Mouse (Mus musculus): ENCODE results near the gene Zfp704. TPM values are rescaled to one million over a fixed set of nuclear protein-coding genes. Genes with fewer than 3 reads are reported as not detected.

The Zfp704 gene
- polyA plus RNA-seq, 1 experiment, result 4.0 TPM

DNA sequence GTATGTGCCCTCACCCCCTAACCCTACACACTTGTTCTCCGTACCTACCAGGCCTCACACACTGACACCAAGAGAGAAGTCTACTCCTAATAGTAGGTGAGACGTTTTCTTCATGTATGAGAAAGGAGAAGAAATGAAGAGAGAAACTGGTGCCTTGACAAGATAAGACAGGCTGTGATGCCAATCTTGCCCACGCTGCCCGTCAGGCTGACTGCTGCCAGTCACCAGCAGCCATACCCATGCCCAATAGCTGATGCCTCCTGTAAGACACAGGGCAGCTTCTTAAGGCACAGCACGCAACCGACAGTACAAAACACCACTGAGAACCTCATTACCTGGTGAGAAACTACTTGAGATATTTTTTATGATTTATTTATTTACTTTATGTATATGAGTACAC is 55.0 kb downstream of the Zfp704 start:
- no peak overlapping the region for H3K4me3 ChIP-seq (ENCODE audit: insufficient read depth, low read depth, low read length)
- H3K27ac ChIP-seq (replicated peaks; ENCODE audit: low read depth, low read length), result no peak overlapping the region

DNA sequence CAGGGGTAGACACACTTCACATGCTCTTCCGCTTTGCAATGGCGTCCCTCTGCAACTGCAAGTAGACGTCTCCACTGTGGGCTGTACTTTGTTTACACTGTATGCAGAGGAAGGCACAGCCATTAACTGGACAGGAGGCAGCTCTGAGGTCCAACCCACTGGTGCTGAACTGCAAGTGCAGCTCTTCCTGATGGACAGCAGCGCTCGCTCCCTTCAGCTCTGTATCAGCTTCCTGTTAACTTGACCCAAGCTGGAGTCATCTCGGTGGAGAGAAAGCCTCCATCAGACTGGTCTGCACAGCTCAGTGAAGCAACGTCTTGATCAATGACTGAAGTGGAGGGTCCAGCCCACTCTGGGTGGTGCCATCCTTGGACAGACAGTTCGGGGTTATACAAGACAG is 57.6 kb downstream of the Zfp704 start:
- H3K27ac ChIP-seq (replicated peaks; ENCODE audit: low read depth, low read length), result no peak overlapping the region
- no peak overlapping the region for H3K4me3 ChIP-seq (ENCODE audit: insufficient read depth, low read depth, low read length)
- peaks cover 16% of the 10 kb centered on the region for H3K4me1 ChIP-seq (ENCODE audit: control insufficient read depth, insufficient read depth, insufficient read length, low read length)

More for the DNA sequence above, 55.0 kb downstream of the Zfp704 start:
- peaks cover 9% of the 10 kb centered on the region for H3K4me1 ChIP-seq (ENCODE audit: control insufficient read depth, insufficient read depth, insufficient read length, low read length)

DNA sequence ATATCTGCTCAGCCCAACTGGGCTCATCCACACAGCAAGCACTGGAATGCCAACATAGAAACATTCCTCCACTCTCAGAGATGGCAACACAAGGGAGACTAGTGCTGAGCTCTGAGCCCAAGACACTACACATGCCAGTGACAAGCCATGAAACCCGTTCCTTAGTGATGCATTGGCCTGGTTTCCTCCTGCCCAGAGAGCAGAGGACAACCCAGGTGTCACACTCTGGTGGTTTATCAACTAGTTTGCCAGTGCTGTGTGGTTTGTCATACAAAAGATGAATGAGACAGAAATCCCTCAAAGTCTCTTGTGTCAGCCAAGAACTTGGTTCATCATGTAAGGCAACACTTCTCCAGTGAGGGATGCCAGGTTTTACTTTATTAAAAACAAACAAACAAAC is 59.0 kb downstream of the Zfp704 start:
- peaks cover 21% of the 10 kb centered on the region for H3K4me1 ChIP-seq (ENCODE audit: control insufficient read depth, insufficient read depth, insufficient read length, low read length)
- H3K27ac ChIP-seq (replicated peaks; ENCODE audit: low read depth, low read length), result no peak overlapping the region
- H3K4me3 ChIP-seq (ENCODE audit: insufficient read depth, low read depth, low read length), result no peak overlapping the region

DNA sequence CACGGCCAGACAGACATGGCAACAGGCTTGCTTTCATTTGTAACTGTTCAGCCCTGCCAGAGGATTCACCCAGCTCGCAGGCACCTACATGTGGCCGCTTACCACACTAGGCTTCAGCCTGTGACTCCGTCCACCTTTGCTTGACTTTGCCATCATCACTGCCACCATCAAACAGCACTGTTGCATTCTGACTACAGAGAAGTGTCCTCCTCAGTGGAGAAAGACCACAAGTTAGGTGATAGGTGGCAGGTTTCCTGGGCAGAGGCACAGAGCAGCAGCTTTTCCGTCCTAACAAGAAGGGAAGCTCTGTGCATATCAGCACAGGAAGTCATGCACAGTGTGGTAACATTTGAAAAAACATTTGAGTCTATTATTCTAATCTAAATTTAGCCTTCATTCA is 60.1 kb downstream of the Zfp704 start:
- no peak overlapping the region for H3K4me3 ChIP-seq (ENCODE audit: insufficient read depth, low read depth, low read length)
- H3K4me1 ChIP-seq (ENCODE audit: control insufficient read depth, insufficient read depth, insufficient read length, low read length), result peaks cover 21% of the 10 kb centered on the region
- no peak overlapping the region for H3K27ac ChIP-seq (replicated peaks; ENCODE audit: low read depth, low read length)

DNA sequence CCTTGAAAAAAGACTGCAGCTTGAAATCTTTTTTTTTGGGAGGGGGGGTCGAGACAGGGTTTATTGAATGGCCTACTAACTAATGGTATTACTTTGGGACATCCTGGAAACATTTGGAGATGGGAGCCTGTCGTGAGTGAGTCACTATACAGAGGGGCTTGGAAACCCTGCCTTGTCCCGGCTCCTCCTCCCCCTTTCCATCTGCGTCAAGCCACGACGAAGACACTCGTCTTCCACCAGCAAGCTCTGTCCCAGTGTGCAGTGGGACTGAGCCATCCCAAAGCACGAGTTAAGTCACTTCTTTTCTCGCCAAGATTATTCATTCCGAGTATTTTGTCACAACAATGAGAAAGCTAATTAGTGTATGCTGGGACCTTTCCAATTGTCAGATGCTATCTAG is 61.7 kb downstream of the Zfp704 start:
- H3K4me3 ChIP-seq (ENCODE audit: insufficient read depth, low read depth, low read length), result no peak overlapping the region
- H3K27ac ChIP-seq (replicated peaks; ENCODE audit: low read depth, low read length), result no peak overlapping the region
- H3K4me1 ChIP-seq (ENCODE audit: control insufficient read depth, insufficient read depth, insufficient read length, low read length), result peaks cover 21% of the 10 kb centered on the region

DNA sequence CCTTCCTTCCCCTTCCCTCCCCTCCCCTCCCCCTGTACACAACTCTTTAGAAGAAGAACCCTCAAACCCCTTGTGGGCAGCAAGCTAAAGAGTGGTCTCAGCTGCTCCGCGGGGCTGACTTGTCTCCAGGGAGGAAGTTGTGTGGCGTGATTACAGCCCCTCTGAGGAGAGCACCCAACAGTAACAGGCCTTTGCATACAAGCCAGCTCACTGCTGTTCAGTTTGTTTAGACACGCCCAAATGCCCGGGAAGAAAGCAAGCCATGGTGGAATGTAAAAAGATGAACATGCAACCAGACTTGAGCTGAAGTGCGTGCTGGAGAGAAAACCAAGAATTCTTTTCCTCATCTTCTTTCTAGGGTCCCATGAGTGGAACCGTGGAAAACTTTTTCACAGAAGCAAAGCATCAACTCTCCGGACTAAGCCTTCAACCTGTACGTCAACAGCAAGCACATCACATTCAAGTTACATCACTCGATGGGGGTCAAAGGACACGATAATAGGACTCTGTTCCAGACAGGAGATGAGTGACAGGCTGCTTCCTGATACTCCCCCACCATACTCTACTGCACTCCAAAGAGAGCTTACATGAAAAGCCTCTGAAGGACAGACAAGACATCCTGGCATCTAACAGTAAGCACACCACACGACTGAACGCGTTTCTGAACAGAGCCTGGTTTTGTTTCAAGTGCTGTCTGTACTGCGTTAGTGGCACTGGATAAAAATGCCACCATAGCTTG is 62.8 kb downstream of the Zfp704 start:
- H3K4me3 ChIP-seq (ENCODE audit: insufficient read depth, low read depth, low read length), result no peak overlapping the region
- H3K4me1 ChIP-seq (ENCODE audit: control insufficient read depth, insufficient read depth, insufficient read length, low read length), result peaks cover 21% of the 10 kb centered on the region
- H3K27ac ChIP-seq (replicated peaks; ENCODE audit: low read depth, low read length), result no peak overlapping the region

DNA sequence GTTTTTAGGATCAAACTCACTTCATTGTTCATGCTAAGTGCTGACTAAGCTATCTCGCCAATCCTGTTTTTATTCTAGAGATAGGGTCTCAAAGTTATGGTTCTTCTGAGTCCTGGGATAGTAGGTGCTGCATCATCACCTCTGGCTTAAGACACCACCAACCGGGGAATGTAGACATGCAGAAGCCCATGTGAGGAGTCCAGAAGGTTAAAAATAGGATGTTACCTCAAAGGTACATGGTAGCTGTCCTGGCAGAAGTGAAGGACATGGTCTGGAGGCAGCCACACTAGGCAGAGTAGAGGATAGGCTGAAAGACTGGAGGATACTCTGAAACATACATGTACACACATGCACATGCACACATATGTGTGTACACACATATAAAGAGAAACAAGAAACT is 65.5 kb downstream of the Zfp704 start:
- Histone ChIP-seq H3K27ac (replicated peaks; ENCODE audit: low read depth, low read length) (no peak overlapping the region), H3K4me3 (ENCODE audit: insufficient read depth, low read depth, low read length) (no peak overlapping the region), H3K4me1 (ENCODE audit: control insufficient read depth, insufficient read depth, insufficient read length, low read length) (peaks cover 11% of the 10 kb centered on the region)

DNA sequence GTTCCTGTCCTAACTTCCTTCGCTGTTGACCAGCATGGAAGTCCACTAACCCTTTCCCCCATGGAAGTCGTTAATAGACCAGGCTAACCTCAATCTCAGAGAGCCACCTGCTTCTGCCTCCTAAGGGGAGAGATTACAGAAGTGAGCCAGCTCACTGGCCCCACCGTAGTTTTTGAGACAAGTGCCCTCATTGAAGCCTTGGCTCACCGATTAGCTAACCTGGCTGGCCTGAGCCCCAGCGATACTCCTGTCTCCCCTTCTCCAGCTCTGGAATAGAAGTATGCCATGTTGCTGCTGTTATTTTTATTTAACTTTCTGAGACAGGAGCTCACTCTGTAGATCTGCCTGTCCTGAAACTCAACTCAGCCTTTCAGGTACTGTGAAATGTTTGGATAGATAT is 66.0 kb downstream of the Zfp704 start:
- Histone ChIP-seq H3K4me3 (ENCODE audit: insufficient read depth, low read depth, low read length) (no peak overlapping the region), H3K4me1 (ENCODE audit: control insufficient read depth, insufficient read depth, insufficient read length, low read length) (peaks cover 11% of the 10 kb centered on the region), H3K27ac (replicated peaks; ENCODE audit: low read depth, low read length) (no peak overlapping the region)

DNA sequence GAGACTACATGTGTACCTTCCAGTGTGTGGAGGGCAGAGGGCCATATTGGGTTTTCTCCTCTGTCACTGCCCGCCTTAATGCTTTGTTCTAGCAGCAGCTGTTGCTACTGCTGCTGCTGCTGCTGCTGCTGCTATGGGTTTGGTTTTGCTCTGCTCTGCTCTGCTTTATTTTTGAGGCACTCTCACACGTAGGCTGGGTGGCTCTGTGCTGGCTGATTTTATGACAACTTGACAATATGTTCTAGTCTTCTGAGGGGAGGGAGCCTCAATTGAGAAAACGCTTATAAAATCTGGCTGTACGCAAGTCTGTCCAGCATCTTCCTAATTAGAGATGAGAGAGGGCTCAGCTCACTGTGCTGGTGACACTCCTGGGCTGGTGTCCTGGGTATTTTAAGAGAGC is 66.4 kb downstream of the Zfp704 start:
- H3K27ac ChIP-seq (replicated peaks; ENCODE audit: low read depth, low read length), result no peak overlapping the region
- peaks cover 11% of the 10 kb centered on the region for H3K4me1 ChIP-seq (ENCODE audit: control insufficient read depth, insufficient read depth, insufficient read length, low read length)
- no peak overlapping the region for H3K4me3 ChIP-seq (ENCODE audit: insufficient read depth, low read depth, low read length)

DNA sequence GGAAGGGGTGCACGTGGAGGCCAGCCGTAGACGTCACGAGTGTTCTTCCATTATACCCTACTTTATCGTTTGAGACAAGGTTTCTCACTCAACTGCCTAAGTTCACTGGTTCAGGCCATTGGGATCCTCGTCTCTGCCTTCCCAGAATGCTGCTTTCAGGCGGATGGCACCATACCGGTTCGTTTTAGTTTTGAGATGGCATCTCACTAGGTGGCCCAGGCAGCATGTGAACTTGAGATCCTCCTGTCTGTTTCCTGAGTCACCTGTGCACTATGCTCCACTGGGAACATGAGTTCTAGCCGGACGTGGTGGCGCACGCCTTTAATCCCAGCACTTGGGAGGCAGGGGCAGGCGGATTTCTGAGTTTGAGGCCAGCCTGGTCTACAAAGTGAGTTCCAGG is 68.3 kb downstream of the Zfp704 start:
- peaks cover 1% of the 10 kb centered on the region; the same call in 1 of the 2 replicates for H3K4me1 ChIP-seq (ENCODE audit: control insufficient read depth, insufficient read depth, insufficient read length, low read length)
- no peak overlapping the region for H3K4me3 ChIP-seq (ENCODE audit: insufficient read depth, low read depth, low read length)
- H3K27ac ChIP-seq (replicated peaks; ENCODE audit: low read depth, low read length), result no peak overlapping the region

DNA sequence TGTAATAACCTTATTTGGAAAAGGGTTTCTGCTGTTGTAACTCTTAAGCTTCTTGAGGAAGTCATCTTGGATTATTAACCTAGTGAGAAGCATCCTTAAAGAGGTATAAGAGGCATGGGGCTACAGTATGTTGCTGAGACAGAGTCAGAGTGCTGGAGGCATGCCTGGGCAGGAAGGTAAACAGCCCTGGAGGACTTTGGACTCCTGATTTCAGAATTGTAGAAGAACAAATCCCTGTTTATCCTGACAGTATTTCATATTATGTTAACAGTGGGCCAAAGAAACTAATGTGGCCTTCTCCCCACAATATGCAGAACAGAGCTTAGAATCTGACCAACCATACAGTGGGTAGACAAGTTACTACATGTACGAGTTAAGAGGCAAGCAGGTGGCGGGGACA is 71.4 kb downstream of the Zfp704 start:
- Histone ChIP-seq H3K4me1 (ENCODE audit: control insufficient read depth, insufficient read depth, insufficient read length, low read length) (no peaks in the 10 kb centered on the region), H3K4me3 (ENCODE audit: insufficient read depth, low read depth, low read length) (no peak overlapping the region), H3K27ac (replicated peaks; ENCODE audit: low read depth, low read length) (no peak overlapping the region)

DNA sequence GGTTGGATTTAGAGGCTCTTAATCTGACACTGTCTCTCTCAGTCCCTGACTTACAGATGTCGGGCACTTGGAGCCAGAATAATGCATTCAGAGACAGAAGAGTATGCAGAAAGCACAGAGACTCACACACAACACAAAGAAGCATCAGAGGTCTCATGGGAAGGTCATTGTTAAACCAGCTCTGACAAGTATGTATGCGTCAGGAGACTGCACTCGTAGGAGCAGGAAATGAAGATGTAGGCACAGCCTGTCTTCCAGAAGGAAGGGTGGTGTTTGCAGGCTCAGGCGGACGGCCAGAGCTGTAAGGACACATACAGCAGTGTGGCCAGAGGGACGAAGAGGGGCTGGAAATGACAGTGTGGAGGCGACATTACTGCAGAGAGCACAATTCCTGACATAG is 72.0 kb downstream of the Zfp704 start:
- Histone ChIP-seq H3K27ac (replicated peaks; ENCODE audit: low read depth, low read length) (no peak overlapping the region), H3K4me3 (ENCODE audit: insufficient read depth, low read depth, low read length) (no peak overlapping the region), H3K4me1 (ENCODE audit: control insufficient read depth, insufficient read depth, insufficient read length, low read length) (no peaks in the 10 kb centered on the region)

DNA sequence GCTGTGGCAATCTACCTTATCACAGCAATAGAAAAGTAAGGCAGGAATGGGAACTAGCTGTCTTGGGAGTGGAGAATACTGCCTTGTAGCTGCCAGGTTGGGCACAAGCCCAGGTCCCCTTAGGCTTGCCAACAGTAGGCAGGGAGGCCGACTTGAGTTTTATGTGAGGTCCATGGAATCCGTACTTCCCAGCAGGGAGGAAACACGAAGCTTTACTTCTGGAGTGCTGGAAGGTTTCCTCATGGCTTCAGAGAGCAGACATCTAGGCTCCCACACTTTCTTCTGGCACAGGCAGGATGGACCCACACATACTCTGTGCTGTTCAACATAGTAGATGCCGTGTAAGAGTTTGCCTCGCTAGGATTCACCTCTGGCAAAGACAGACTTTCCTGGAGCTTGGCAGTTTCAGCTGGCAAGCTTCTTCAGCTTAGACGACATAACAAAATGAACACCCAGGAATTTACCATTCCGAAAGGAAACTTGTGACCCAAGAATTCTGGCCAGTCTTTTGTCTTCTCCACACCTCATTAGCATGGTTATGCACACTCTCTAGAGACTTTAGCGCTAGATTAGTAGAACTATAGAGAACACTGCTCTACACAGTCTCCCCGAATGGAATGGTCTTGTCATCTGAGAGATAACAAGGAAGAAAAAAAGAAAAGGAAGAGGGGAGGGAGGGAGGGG is 79.6 kb downstream of the Zfp704 start:
- Histone ChIP-seq H3K27ac (replicated peaks; ENCODE audit: low read depth, low read length) (no peak overlapping the region), H3K4me3 (ENCODE audit: insufficient read depth, low read depth, low read length) (no peak overlapping the region), H3K4me1 (ENCODE audit: control insufficient read depth, insufficient read depth, insufficient read length, low read length) (no peaks in the 10 kb centered on the region)

DNA sequence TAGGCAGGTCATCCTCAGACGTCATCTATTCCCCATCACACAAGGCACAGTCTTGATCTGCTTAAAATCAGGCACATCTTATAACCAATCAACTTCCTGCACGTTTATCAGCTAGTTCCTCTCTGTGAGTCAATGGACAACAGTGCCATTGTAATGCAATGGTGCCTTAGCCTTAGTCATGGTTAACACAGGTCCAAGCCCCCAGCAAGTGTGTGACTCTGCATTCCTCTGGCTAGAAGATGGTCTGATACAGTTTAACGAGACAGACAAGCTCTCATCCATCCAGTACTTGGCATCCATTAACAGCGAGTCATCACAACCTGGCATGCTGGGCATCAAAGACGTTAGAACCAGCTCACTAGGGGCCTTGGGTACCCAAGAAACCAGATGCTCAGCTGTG is 85.5 kb downstream of the Zfp704 start:
- Histone ChIP-seq H3K4me1 (ENCODE audit: control insufficient read depth, insufficient read depth, insufficient read length, low read length) (peaks cover 8% of the 10 kb centered on the region; the same call in 1 of the 2 replicates), H3K27ac (replicated peaks; ENCODE audit: low read depth, low read length) (no peak overlapping the region), H3K4me3 (ENCODE audit: insufficient read depth, low read depth, low read length) (no peak overlapping the region)

DNA sequence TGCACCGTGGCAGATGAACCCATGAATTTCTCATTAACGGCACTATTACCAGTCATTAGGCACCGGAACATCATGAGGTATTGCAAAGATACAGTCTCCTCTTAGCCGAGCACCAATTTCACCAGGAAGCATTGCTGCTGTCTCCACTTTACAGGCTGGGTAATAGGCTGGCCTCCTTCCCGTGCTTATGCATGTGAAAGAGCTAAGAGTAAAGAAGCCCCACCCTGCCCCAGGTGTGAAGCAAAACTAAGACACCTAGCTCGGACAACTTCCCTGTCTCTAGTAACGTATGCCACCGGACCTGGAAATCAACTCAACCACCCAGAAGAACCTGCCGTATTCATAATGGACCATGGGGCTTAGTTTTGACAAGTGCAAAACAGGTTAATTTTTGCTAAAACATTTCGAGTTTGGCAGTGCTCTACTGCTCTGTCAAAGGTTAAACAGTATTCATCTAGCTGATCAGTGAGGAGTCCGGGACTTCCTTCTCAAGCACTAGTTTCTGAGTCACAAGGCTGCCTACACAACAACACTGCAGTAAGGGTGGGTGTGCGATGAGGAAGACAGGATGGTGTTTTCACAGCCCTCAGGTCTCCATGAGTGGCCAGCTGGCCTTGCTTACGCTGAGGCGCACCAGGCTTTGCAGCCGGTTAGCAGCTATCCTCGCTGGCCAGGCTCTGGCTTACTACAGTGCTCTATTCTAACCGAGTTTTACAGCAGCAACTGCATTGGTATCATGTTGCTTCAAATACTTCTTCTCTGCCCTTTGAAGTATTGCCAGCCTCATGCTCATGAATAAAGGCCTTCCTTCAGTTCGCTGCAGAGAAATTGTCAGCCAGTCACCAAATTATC is 86.6 kb downstream of the Zfp704 start:
- H3K4me3 ChIP-seq (ENCODE audit: insufficient read depth, low read depth, low read length), result no peak overlapping the region
- H3K27ac ChIP-seq (replicated peaks; ENCODE audit: low read depth, low read length), result no peak overlapping the region
- H3K4me1 ChIP-seq (ENCODE audit: control insufficient read depth, insufficient read depth, insufficient read length, low read length), result peaks cover 8% of the 10 kb centered on the region; the same call in 1 of the 2 replicates
